Mouse (Mus musculus) midbrain, embryonic 13.5 days (tissue): ENCODE measurements around the gene Asap3. TPM values are rescaled to one million over a fixed set of nuclear protein-coding genes. Genes with fewer than 3 reads are reported as not detected.

Experiments
- ATAC-seq: fragments of 200-750 bp; cut with Nextera tagmentation; 2 replicates; pipeline ENCODE4 v1.8.0; 2017; ENCODE audit warnings: mild to moderate bottlenecking, moderate TSS enrichment, moderate library complexity
- H3K27ac ChIP-seq: fragments of 300-500 bp; sonication (generic); 2 replicates; pipeline ENCODE4 v1.5.1; 2015; ENCODE audit warnings: inconsistent platforms, mild to moderate bottlenecking, moderate library complexity
- H3K27me3 ChIP-seq: fragments of 300-500 bp; sonication (generic); 2 replicates; pipeline ENCODE4 v1.6.1; 2015; ENCODE audit warnings: mild to moderate bottlenecking, inconsistent platforms
- H3K36me3 ChIP-seq: fragments of 300-500 bp; sonication (generic); 2 replicates; pipeline ENCODE4 v1.6.1; 2015; ENCODE audit warnings: mild to moderate bottlenecking, inconsistent platforms
- H3K4me1 ChIP-seq: fragments of 300-500 bp; sonication (generic); replicated peaks from 2 replicates; pipeline ENCODE4 v1.6.1; 2015; ENCODE audit warnings: inconsistent platforms
- H3K4me2 ChIP-seq: fragments of 300-500 bp; sonication (generic); replicated peaks from 2 replicates; pipeline ENCODE4 v1.6.1; 2015; ENCODE audit warnings: moderate library complexity, mild to moderate bottlenecking, inconsistent platforms
- H3K4me3 ChIP-seq: fragments of 300-500 bp; sonication (generic); replicated peaks from 2 replicates; pipeline ENCODE4 v1.5.1; 2015; ENCODE audit warnings: mild to moderate bottlenecking, inconsistent platforms
- H3K9ac ChIP-seq: fragments of 300-500 bp; sonication (generic); replicated peaks from 2 replicates; pipeline ENCODE4 v1.6.1; 2015; ENCODE audit warnings: mild to moderate bottlenecking, inconsistent platforms
- H3K9me3 ChIP-seq: fragments of 300-500 bp; sonication (generic); 2 replicates; pipeline ENCODE4 v1.6.1; 2016; ENCODE audit warnings: mild to moderate bottlenecking, inconsistent platforms
- WGBS: fragments of 180-500 bp; shearing (Covaris S2); methylation state at CpG from one replicate; pipeline ENCODE4 v1.1.7; 2015; 5-methylcytosine and 5-hydroxymethylcytosine counted together
- polyA plus RNA-seq: library from polyadenylated mRNA; unstranded; fragments of >200 nt; fragmentation: Nextera tagmentation; extraction: Ambion mirVana; gene quantifications from 2 replicates; pipeline ENCODE4 v1.2.1, GENCODE M21; 2015

Asap3 gene
- polyA plus RNA-seq, 1 experiment from 2014 or later = 4.5 TPM

GRCm38 (mm10) chr4:136266716-136267343 is 60.7 kb downstream of the Asap3 start:
- H3K4me1 ChIP-seq = no peaks in the 10 kb centered on the region
- no peak overlapping the region for H3K4me2 ChIP-seq
- ATAC-seq = no peak
- no peaks in the 10 kb centered on the region for H3K36me3 ChIP-seq
- no peak overlapping the region for H3K9ac ChIP-seq
- no peaks in the 10 kb centered on the region for H3K9me3 ChIP-seq
- WGBS = 83% methylated on average over 9 of the region's 9 CpGs
- no peak overlapping the region for H3K4me3 ChIP-seq
- no peaks in the 10 kb centered on the region for H3K27me3 ChIP-seq
- H3K27ac ChIP-seq = no peak overlapping the region

GRCm38 (mm10) chr4:136268912-136269311 is 62.7 kb downstream of the Asap3 start:
- Histone ChIP-seq H3K27me3 (no peaks in the 10 kb centered on the region), H3K9me3 (peaks cover 16% of the 10 kb centered on the region), H3K4me3 (no peak overlapping the region), H3K4me2 (no peak overlapping the region), H3K27ac (no peak overlapping the region), H3K36me3 (no peaks in the 10 kb centered on the region), H3K9ac (no peak overlapping the region), H3K4me1 (no peaks in the 10 kb centered on the region)
- no peak for ATAC-seq
- WGBS = 100% methylated on average over 1 of the region's 1 CpGs

- H3K27me3 ChIP-seq = no peaks in the 10 kb centered on the region
- no peak overlapping the region for H3K9ac ChIP-seq
- H3K4me1 ChIP-seq = no peaks in the 10 kb centered on the region
- no peak overlapping the region for H3K4me2 ChIP-seq
- no peaks in the 10 kb centered on the region for H3K36me3 ChIP-seq
- H3K9me3 ChIP-seq = peaks cover 16% of the 10 kb centered on the region
- 82% methylated on average over 8 of the region's 8 CpGs for WGBS
- no peak overlapping the region for H3K27ac ChIP-seq
- no peak overlapping the region for H3K4me3 ChIP-seq
- ATAC-seq = no peak
Observed at GRCm38 (mm10) chr4:136270648-136271047, 64.5 kb downstream of the Asap3 start.

- peaks cover 27% of the 10 kb centered on the region for H3K4me1 ChIP-seq
- WGBS = 86% methylated on average over 8 of the region's 8 CpGs
- H3K36me3 ChIP-seq = no peaks in the 10 kb centered on the region
Observed at GRCm38 (mm10) chr4:136281097-136281496, 74.9 kb downstream of the Asap3 start.

GRCm38 (mm10) chr4:136281611-136282010 is 75.4 kb downstream of the Asap3 start:
- no peak for ATAC-seq
- H3K36me3 ChIP-seq = no peaks in the 10 kb centered on the region
- H3K9me3 ChIP-seq = no peaks in the 10 kb centered on the region
- 55% methylated on average over 9 of the region's 9 CpGs for WGBS
- H3K27me3 ChIP-seq = no peaks in the 10 kb centered on the region
- H3K27ac ChIP-seq = no peak overlapping the region
- no peak overlapping the region for H3K9ac ChIP-seq
- no peak overlapping the region for H3K4me2 ChIP-seq
- peaks cover 32% of the 10 kb centered on the region for H3K4me1 ChIP-seq
- no peak overlapping the region for H3K4me3 ChIP-seq

More at GRCm38 (mm10) chr4:136281097-136281496, 74.9 kb downstream of the Asap3 start:
- no peaks in the 10 kb centered on the region for H3K27me3 ChIP-seq
- no peak overlapping the region for H3K4me3 ChIP-seq
- H3K9me3 ChIP-seq = no peaks in the 10 kb centered on the region
- no peak overlapping the region for H3K27ac ChIP-seq
- no peak overlapping the region for H3K4me2 ChIP-seq
- no peak overlapping the region for H3K9ac ChIP-seq
- ATAC-seq = no peak

- no peak for ATAC-seq
- H3K9me3 ChIP-seq = no peaks in the 10 kb centered on the region
- WGBS = 11% methylated on average over 10 of the region's 10 CpGs
- H3K4me2 ChIP-seq = peak overlapping the region; percentile 3; the same call in 1 of the 2 replicates
- peaks cover 44% of the 10 kb centered on the region for H3K4me1 ChIP-seq
- peak overlapping the region; percentile 93 for H3K27ac ChIP-seq
- H3K4me3 ChIP-seq = no peak overlapping the region
- H3K27me3 ChIP-seq = 0 out of 2 replicates have a peak, but pooled peaks cover under 1% of the 10 kb centered on the region
- peak overlapping the region; percentile 43 for H3K9ac ChIP-seq
- peaks cover 8% of the 10 kb centered on the region for H3K36me3 ChIP-seq
Observed at GRCm38 (mm10) chr4:136282621-136283480, 76.7 kb downstream of the Asap3 start.

- H3K4me3 ChIP-seq = no peak overlapping the region
- 15% methylated on average over 2 of the region's 2 CpGs for WGBS
Observed at GRCm38 (mm10) chr4:136283783-136284182, 77.6 kb downstream of the Asap3 start.

GRCm38 (mm10) chr4:136284455-136284854 is 78.3 kb downstream of the Asap3 start, which contains the start of gene Zfp46:
Zfp46 (plus strand) TSS chr4:136284683.
- WGBS = 23% methylated on average over 5 of the region's 5 CpGs
- 0 out of 2 replicates have a peak, but pooled peaks cover 3% of the 10 kb centered on the region for H3K9me3 ChIP-seq
- ATAC-seq = no peak

More at GRCm38 (mm10) chr4:136283783-136284182, 77.6 kb downstream of the Asap3 start:
- ATAC-seq = no peak; the same call in 1 of the 2 replicates
- peaks cover 45% of the 10 kb centered on the region for H3K4me1 ChIP-seq
- peak overlapping the region; percentile 93 for H3K27ac ChIP-seq
- peaks cover 8% of the 10 kb centered on the region for H3K27me3 ChIP-seq
- peak overlapping the region; percentile 90 for H3K4me2 ChIP-seq
- no peak overlapping the region for H3K9ac ChIP-seq
- peaks cover 18% of the 10 kb centered on the region for H3K36me3 ChIP-seq
- H3K9me3 ChIP-seq = 0 out of 2 replicates have a peak, but pooled peaks cover 3% of the 10 kb centered on the region

GRCm38 (mm10) chr4:136284891-136285290 is 78.7 kb downstream of the Asap3 start:
- ATAC-seq = no peak
- H3K4me2 ChIP-seq = peak overlapping the region; percentile 90
- H3K36me3 ChIP-seq = peaks cover 29% of the 10 kb centered on the region
- WGBS = 22% methylated on average over 6 of the region's 6 CpGs
- peaks cover 50% of the 10 kb centered on the region for H3K4me1 ChIP-seq
- H3K9ac ChIP-seq = peak overlapping the region; percentile 85
- H3K4me3 ChIP-seq = peak overlapping the region; percentile 74
- peaks cover 19% of the 10 kb centered on the region for H3K27me3 ChIP-seq
- H3K9me3 ChIP-seq = 0 out of 2 replicates have a peak, but pooled peaks cover 3% of the 10 kb centered on the region
- H3K27ac ChIP-seq = peak overlapping the region; percentile 93

More at GRCm38 (mm10) chr4:136284455-136284854, 78.3 kb downstream of the Asap3 start, which contains the start of gene Zfp46:
- Histone ChIP-seq H3K27ac (peak within 1 kb of the TSS; percentile 93), H3K4me1 (peaks cover 46% of the 10 kb centered on the region), H3K27me3 (peaks cover 14% of the 10 kb centered on the region), H3K9ac (peak within 1 kb of the TSS; percentile 85), H3K4me2 (peak within 1 kb of the TSS; percentile 90), H3K36me3 (peaks cover 24% of the 10 kb centered on the region), H3K4me3 (peak within 1 kb of the TSS; percentile 74)

- Histone ChIP-seq H3K36me3 (peaks cover 34% of the 10 kb centered on the region), H3K4me3 (peak overlapping the region; percentile 74), H3K9ac (peak overlapping the region; percentile 85), H3K27ac (peak overlapping the region; percentile 93), H3K9me3 (0 out of 2 replicates have a peak, but pooled peaks cover 3% of the 10 kb centered on the region), H3K27me3 (peaks cover 24% of the 10 kb centered on the region), H3K4me2 (peak overlapping the region; percentile 90), H3K4me1 (peaks cover 55% of the 10 kb centered on the region)
- WGBS = 0% methylated on average over 25 of the region's 25 CpGs
- ATAC-seq = peak; percentile 97
Observed at GRCm38 (mm10) chr4:136285348-136285810, 79.2 kb downstream of the Asap3 start.

GRCm38 (mm10) chr4:136285811-136286371 is 79.7 kb downstream of the Asap3 start:
- peak overlapping the region; percentile 85 for H3K9ac ChIP-seq
- H3K27ac ChIP-seq = peak overlapping the region; percentile 93
- peak; percentile 90 for ATAC-seq
- WGBS = under 1% methylated on average over 29 of the region's 29 CpGs
- H3K4me3 ChIP-seq = peak overlapping the region; percentile 74
- H3K4me2 ChIP-seq = peak overlapping the region; percentile 90
- peaks cover 60% of the 10 kb centered on the region for H3K4me1 ChIP-seq
- H3K27me3 ChIP-seq = peaks cover 25% of the 10 kb centered on the region
- peaks cover 39% of the 10 kb centered on the region for H3K36me3 ChIP-seq
- H3K9me3 ChIP-seq = 0 out of 2 replicates have a peak, but pooled peaks cover 3% of the 10 kb centered on the region
